ENCODE assay signal across 9 mouse cellular contexts in the genomic region with DNA sequence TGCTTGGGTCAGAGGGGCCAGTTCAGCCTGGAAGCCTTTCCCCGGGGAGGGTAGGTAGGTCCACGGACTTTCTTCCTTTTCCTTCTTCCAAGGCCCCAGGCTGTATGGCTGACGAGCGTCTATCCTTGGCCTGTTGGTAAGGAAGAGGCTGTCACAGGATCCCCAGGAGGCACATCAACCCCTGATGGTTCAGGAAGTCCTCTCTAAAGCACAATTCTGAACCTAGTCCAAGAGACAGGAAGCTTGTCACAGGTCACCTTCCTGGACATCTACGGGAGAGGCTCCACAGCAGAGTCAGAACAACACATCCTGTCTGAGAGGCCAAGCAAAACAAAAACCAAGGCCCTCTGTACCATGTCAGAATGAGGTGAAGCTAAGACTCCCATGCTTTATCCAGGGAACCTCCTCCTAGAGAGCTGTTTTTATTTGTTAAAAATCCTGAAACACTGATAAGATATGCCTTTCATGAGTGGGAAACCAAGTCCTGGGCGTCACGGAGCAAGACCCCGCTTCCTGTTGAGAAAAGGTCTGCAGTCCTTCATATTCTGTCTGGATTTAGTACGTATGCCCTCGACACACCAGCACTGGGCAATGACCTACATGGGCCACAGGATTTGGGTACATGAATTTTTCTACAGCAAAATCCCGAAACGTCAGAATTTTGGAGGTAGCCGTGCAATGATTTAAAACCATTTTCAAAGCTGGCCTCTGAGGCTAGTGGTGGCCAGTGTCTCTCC. TPM values are rescaled to one million over a fixed set of nuclear protein-coding genes. Genes with fewer than 3 reads are reported as not detected.
DNase-seq lines count a peak whose midpoint lies in the region; ATAC-seq and TF ChIP-seq lines count a peak whose summit lies in the region.
"Had no signal": no experiment of that assay in that cellular context is flagged by ENCODE, and none has a peak within 500 bp of the region (broad histone marks: within the 10 kb centered on the region; RNA-seq: fewer than 3 reads in every experiment).

No protein-coding gene starts in this region.

- H3K36me3 ChIP-seq in liver, adult 2 months (ENCODE audit: control insufficient read depth, insufficient read depth, low read length): no peaks in the 10 kb centered on the region
- H3K36me3 ChIP-seq in liver, embryonic 12.5 days: no peaks in the 10 kb centered on the region
- no peaks in the 10 kb centered on the region for H3K36me3 ChIP-seq in heart, embryonic 12.5 days
- H3K36me3 ChIP-seq in kidney, embryonic 15.5 days: no peaks in the 10 kb centered on the region
- H3K36me3 ChIP-seq in small intestine, adult 2 months (ENCODE audit: control insufficient read depth, insufficient read depth, low read length): no peaks in the 10 kb centered on the region
- no peaks in the 10 kb centered on the region for H3K36me3 ChIP-seq in midbrain, postnatal 0 days (ENCODE audit: insufficient read depth, low read length)
- H3K36me3 ChIP-seq: neural tube, embryonic 15.5 days had no signal

- H3K79me2 ChIP-seq in liver, adult 2 months (ENCODE audit: control insufficient read depth, insufficient read depth, low read length): no peaks in the 10 kb centered on the region

- 76% methylated on average over 13 of the region's 13 CpGs for WGBS in liver, adult 2 months
- 54% methylated on average over 13 of the region's 13 CpGs for WGBS in liver, embryonic 12.5 days (ENCODE audit: insufficient replicate concordance)
- WGBS in heart, embryonic 12.5 days: 53% methylated on average over 13 of the region's 13 CpGs
- WGBS in kidney, embryonic 15.5 days: 38% methylated on average over 13 of the region's 13 CpGs
- 79% methylated on average over 13 of the region's 13 CpGs for WGBS in small intestine, adult 2 months
- 87% methylated on average over 13 of the region's 13 CpGs for WGBS in midbrain, postnatal 0 days

- no peak for DNase-seq in liver, adult 2 months (ENCODE audit: extremely low read depth, low read depth, low spot score)
- no peak for DNase-seq in midbrain, postnatal 0 days (ENCODE audit: low spot score)

- H3K9ac ChIP-seq in liver, adult 2 months (ENCODE audit: low read depth, low read length): no peak overlapping the region
- H3K9ac ChIP-seq in liver, embryonic 12.5 days: no peak overlapping the region
- no peak overlapping the region for H3K9ac ChIP-seq in heart, embryonic 12.5 days
- no peak overlapping the region for H3K9ac ChIP-seq in kidney, embryonic 15.5 days
- H3K9ac ChIP-seq in midbrain, postnatal 0 days (replicated peaks; ENCODE audit: low read length, poor library complexity, severe bottlenecking): no peak overlapping the region
- H3K9ac ChIP-seq: neural tube, embryonic 15.5 days had no signal

- no peak for TF ChIP-seq CTCF in liver, adult 2 months (IDR thresholded peaks at IDR 0.05; ENCODE audit: low read depth, low read length)
- no peak for TF ChIP-seq CTCF in small intestine, adult 2 months (IDR thresholded peaks at IDR 0.05; ENCODE audit: extremely low read depth, insufficient read length, insufficient replicate concordance, low read depth, low read length)
- TF ChIP-seq CTCF in midbrain, postnatal 0 days (IDR thresholded peaks at IDR 0.05): no peak

- ATAC-seq in liver, embryonic 12.5 days: no peak
- peak; percentile 91 for ATAC-seq in heart, embryonic 12.5 days (ENCODE audit: insufficient number of reproducible peaks, low FRiP score)
- ATAC-seq in kidney, embryonic 15.5 days (replicated peaks; ENCODE audit: low FRiP score): peak; percentile 85
- no peak for ATAC-seq in cerebellum, adult (ENCODE audit: insufficient number of reproducible peaks, low FRiP score, low TSS enrichment)
- ATAC-seq in midbrain, postnatal 0 days (ENCODE audit: low FRiP score): no peak
- ATAC-seq in megakaryocyte progenitor cell, adult 5-6 weeks (replicated peaks; ENCODE audit: poor library complexity): no peak

- no peaks in the 10 kb centered on the region for H3K27me3 ChIP-seq in liver, adult 2 months (ENCODE audit: control insufficient read depth, insufficient read depth, low read length)
- no peaks in the 10 kb centered on the region for H3K27me3 ChIP-seq in liver, embryonic 12.5 days (replicated peaks)
- H3K27me3 ChIP-seq in heart, embryonic 12.5 days (replicated peaks): no peaks in the 10 kb centered on the region
- H3K27me3 ChIP-seq in kidney, embryonic 15.5 days: no peaks in the 10 kb centered on the region
- H3K27me3 ChIP-seq in small intestine, adult 2 months (ENCODE audit: control insufficient read depth, insufficient read depth, low read length): no peaks in the 10 kb centered on the region
- no peaks in the 10 kb centered on the region for H3K27me3 ChIP-seq in midbrain, postnatal 0 days (ENCODE audit: insufficient read depth, low read length)
- H3K27me3 ChIP-seq: neural tube, embryonic 15.5 days had no signal

- H3K4me2 ChIP-seq in liver, embryonic 12.5 days: no peak overlapping the region
- H3K4me2 ChIP-seq in heart, embryonic 12.5 days: no peak overlapping the region
- no peak overlapping the region for H3K4me2 ChIP-seq in kidney, embryonic 15.5 days
- no peak overlapping the region for H3K4me2 ChIP-seq in midbrain, postnatal 0 days (ENCODE audit: low read depth, low read length, poor library complexity, severe bottlenecking)
- H3K4me2 ChIP-seq: neural tube, embryonic 15.5 days had no signal

- no peaks in the 10 kb centered on the region for H3K4me1 ChIP-seq in liver, adult 2 months (ENCODE audit: control insufficient read depth, insufficient read depth, low read length)
- H3K4me1 ChIP-seq in liver, embryonic 12.5 days: no peaks in the 10 kb centered on the region
- H3K4me1 ChIP-seq in heart, embryonic 12.5 days (replicated peaks): no peaks in the 10 kb centered on the region
- H3K4me1 ChIP-seq in kidney, embryonic 15.5 days: peaks cover 16% of the 10 kb centered on the region
- peaks cover 21% of the 10 kb centered on the region; the same call in 1 of the 2 replicates for H3K4me1 ChIP-seq in small intestine, adult 2 months (ENCODE audit: control insufficient read depth, insufficient read depth, insufficient read length, low read length)
- no peaks in the 10 kb centered on the region for H3K4me1 ChIP-seq in midbrain, postnatal 0 days (ENCODE audit: insufficient read depth, low read length)
- H3K4me1 ChIP-seq: neural tube, embryonic 15.5 days had no signal

- no peak overlapping the region for H3K4me3 ChIP-seq in liver, adult 2 months (ENCODE audit: insufficient read depth, low read depth, low read length)
- H3K4me3 ChIP-seq in liver, embryonic 12.5 days: no peak overlapping the region
- H3K4me3 ChIP-seq in heart, embryonic 12.5 days: no peak overlapping the region
- no peak overlapping the region for H3K4me3 ChIP-seq in kidney, embryonic 15.5 days (replicated peaks)
- no peak overlapping the region for H3K4me3 ChIP-seq in small intestine, adult 2 months (ENCODE audit: low read depth, low read length)
- H3K4me3 ChIP-seq in midbrain, postnatal 0 days (ENCODE audit: low read depth, low read length): no peak overlapping the region
- H3K4me3 ChIP-seq: neural tube, embryonic 15.5 days had no signal

- no peaks in the 10 kb centered on the region for H3K9me3 ChIP-seq in liver, embryonic 12.5 days (replicated peaks)
- no peaks in the 10 kb centered on the region for H3K9me3 ChIP-seq in heart, embryonic 12.5 days (replicated peaks)
- no peaks in the 10 kb centered on the region for H3K9me3 ChIP-seq in kidney, embryonic 15.5 days (replicated peaks)
- no peaks in the 10 kb centered on the region for H3K9me3 ChIP-seq in midbrain, postnatal 0 days (ENCODE audit: low read length)
- H3K9me3 ChIP-seq: neural tube, embryonic 15.5 days had no signal

- TF ChIP-seq POLR2A in liver, adult 2 months (IDR thresholded peaks at IDR 0.05; ENCODE audit: extremely low read depth, insufficient read depth, low read length): no peak
- TF ChIP-seq POLR2A in small intestine, adult 2 months (IDR thresholded peaks at IDR 0.05; ENCODE audit: low read depth, low read length): no peak

- H3K27ac ChIP-seq in liver, adult 2 months (replicated peaks; ENCODE audit: insufficient read depth, low read depth, low read length): peak overlapping the region; percentile 79
- H3K27ac ChIP-seq in liver, embryonic 12.5 days: no peak overlapping the region
- H3K27ac ChIP-seq in heart, embryonic 12.5 days (ENCODE audit: poor library complexity, severe bottlenecking): peak overlapping the region; percentile 69
- peak overlapping the region; percentile 65 for H3K27ac ChIP-seq in kidney, embryonic 15.5 days
- 0 out of 2 replicates have a peak overlapping the region, but pooled peaks have one; percentile 16 for H3K27ac ChIP-seq in small intestine, adult 2 months (ENCODE audit: insufficient read depth, low read depth, low read length)
- no peak overlapping the region for H3K27ac ChIP-seq in midbrain, postnatal 0 days (ENCODE audit: low read depth, low read length)
- H3K27ac ChIP-seq: neural tube, embryonic 15.5 days had no signal

RNA-seq across cellular contexts. Expression of a gene that starts 52.0 kb away (rescaled TPM):
- total RNA-seq in liver, adult 2 months (2014; rRNA removed): 67.4 and 78.9 TPM in 2 replicates
- 34.3 and 36.4 TPM in 2 replicates for polyA plus RNA-seq in liver, adult 2 months (2012; rRNA removed)
- 23.6 and 25.8 TPM in 2 replicates for polyA plus RNA-seq in liver, embryonic 12.5 days (2016; fragmentation: Nextera tagmentation; extraction: Ambion mirVana)
- polyA plus RNA-seq in heart, embryonic 12.5 days (2016; fragmentation: Nextera tagmentation; extraction: Ambion mirVana): 53.4 and 62.3 TPM in 2 replicates
- polyA plus RNA-seq in kidney, embryonic 15.5 days (2015; fragmentation: Nextera tagmentation; extraction: Ambion mirVana): 59.8 and 62.7 TPM in 2 replicates
- polyA plus RNA-seq in small intestine, adult 2 months (2012; rRNA removed): 15.2 and 52.6 TPM in 2 replicates
- 90.5 and 101 TPM in 2 replicates for total RNA-seq in midbrain, postnatal 0 days (2014; rRNA removed)
- 77.2 and 79.9 TPM in 2 replicates for polyA plus RNA-seq in midbrain, postnatal 0 days (2015; fragmentation: Nextera tagmentation; extraction: Ambion mirVana)
- total RNA-seq in megakaryocyte progenitor cell, adult 5-6 weeks (2015): 16.5 and 19.7 TPM in 2 replicates
- 19.7 and 22.9 TPM in 2 replicates for total RNA-seq in megakaryocyte progenitor cell, adult 5-6 weeks (2017)

Comparison
In these comparisons a context has a peak if more than half of its experiments do, and no peak if none do; other contexts are left out.
1. H3K27ac ChIP-seq: peak in liver, adult 2 months (single experiment), heart, embryonic 12.5 days (single experiment), kidney, embryonic 15.5 days (single experiment) and small intestine, adult 2 months (single experiment); none in liver, embryonic 12.5 days (single experiment) and midbrain, postnatal 0 days (single experiment).
2. ATAC-seq: peak in heart, embryonic 12.5 days (single experiment) and kidney, embryonic 15.5 days (single experiment); none in liver, embryonic 12.5 days (single experiment), cerebellum, adult (single experiment), midbrain, postnatal 0 days (single experiment) and megakaryocyte progenitor cell, adult 5-6 weeks (single experiment).